Mouse (Mus musculus): ENCODE results near the gene Hand1. TPM values are rescaled to one million over a fixed set of nuclear protein-coding genes. Genes with fewer than 3 reads are reported as not detected.
"Not testable (repeated sequence)": the region's sequence is repeated elsewhere in the genome, so short reads cannot be mapped to it uniquely, and the experiment has no call there.

Gene Hand1
- total RNA-seq, 1 experiment, result 6.5 TPM

DNA sequence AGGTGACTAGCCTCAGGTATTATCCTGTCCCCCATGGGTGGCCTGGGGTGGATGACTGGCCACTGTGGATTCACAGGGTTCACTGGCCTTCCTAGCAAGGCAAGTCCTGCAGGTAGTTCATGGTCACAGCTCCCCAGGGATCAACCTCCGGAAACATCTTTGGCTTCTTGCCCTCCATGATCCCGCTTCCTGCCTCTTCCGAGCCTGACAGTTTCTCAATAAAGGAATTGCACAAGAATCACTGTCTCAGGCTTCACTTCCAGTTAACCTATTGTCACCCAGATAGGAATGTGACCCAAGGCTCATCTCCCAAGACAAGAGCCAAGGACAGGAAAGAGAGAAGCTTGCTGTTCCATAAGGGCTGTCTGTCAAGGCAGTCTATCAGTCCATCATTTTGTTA is 18.3 kb upstream of the Hand1 start:
- H3K36me3 ChIP-seq (ENCODE audit: control insufficient read depth, insufficient read depth, low read length, poor library complexity, severe bottlenecking), result no peaks in the 10 kb centered on the region
- DNase-seq (ENCODE audit: low read depth, low spot score), result no peak
- H3K27ac ChIP-seq (ENCODE audit: insufficient read depth, low read depth, low read length, poor library complexity, severe bottlenecking), result no peak overlapping the region
- no peak for TF ChIP-seq CHD2 (IDR thresholded peaks at IDR 0.05; ENCODE audit: low read depth, low read length)
- no peak for TF ChIP-seq ZC3H11A (IDR thresholded peaks at IDR 0.05; ENCODE audit: borderline replicate concordance, low read depth, low read length)
- no peak for TF ChIP-seq ZNF384 (IDR thresholded peaks at IDR 0.05; ENCODE audit: low read depth, low read length)
- TF ChIP-seq HCFC1 (IDR thresholded peaks at IDR 0.05; ENCODE audit: borderline replicate concordance, insufficient read depth, low read length), result no peak
- TF ChIP-seq MAFK (IDR thresholded peaks at IDR 0.05; ENCODE audit: insufficient read depth, low read depth, low read length), result no peak
- H3K9ac ChIP-seq (ENCODE audit: insufficient read depth, low read depth, low read length, poor library complexity, severe bottlenecking), result no peak overlapping the region
- H3K9me3 ChIP-seq (ENCODE audit: control insufficient read depth, insufficient read depth, low read depth, low read length), result no peaks in the 10 kb centered on the region
- in situ Hi-C loops (cut with MboI; ENCODE audit: low sequenced_read_pairs in 2 of 2, unreplicated experiment in 2 of 2), result no loop called here
- H3K4me3 ChIP-seq (ENCODE audit: insufficient read depth in 1 of 2, low read depth in 1 of 2, low read length in 2 of 2, poor library complexity in 1 of 2, severe bottlenecking in 1 of 2), result no peak overlapping the region
- H3K4me1 ChIP-seq (ENCODE audit: control insufficient read depth in 2 of 2, insufficient read depth in 2 of 2, low read length in 2 of 2, poor library complexity in 1 of 2), result peaks cover 5 to 14% of the 10 kb centered on the region in 2 experiments; a peak in 3 of 4 replicates

DNA sequence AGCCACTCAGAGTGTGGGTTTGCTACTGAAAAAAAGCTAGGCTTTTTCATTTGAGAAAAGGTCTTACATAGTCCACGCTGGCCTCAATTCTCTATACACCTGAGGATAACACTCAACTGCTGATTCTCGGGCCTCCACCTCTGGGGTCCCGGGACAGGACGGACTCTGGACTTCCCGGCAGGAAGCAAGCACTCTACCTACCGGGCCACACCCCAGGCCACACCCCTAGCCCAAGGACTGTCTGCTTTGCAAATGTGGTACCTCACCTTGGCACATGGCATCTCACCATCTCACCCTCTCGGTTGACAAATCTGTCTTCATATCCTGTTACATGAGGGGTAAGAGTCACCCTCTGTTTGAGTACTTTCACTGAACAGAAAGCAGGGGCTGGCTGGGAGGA is 17.7 kb upstream of the Hand1 start:
- Histone ChIP-seq H3K4me1 (ENCODE audit: control insufficient read depth in 2 of 2, insufficient read depth in 2 of 2, low read length in 2 of 2, poor library complexity in 1 of 2) (peaks cover 5 to 12% of the 10 kb centered on the region in 2 experiments; a peak in 3 of 4 replicates), H3K4me3 (ENCODE audit: insufficient read depth in 1 of 2, low read depth in 1 of 2, low read length in 2 of 2, poor library complexity in 1 of 2, severe bottlenecking in 1 of 2) (no peak overlapping the region), H3K36me3 (ENCODE audit: control insufficient read depth, insufficient read depth, low read length, poor library complexity, severe bottlenecking) (no peaks in the 10 kb centered on the region), H3K9ac (ENCODE audit: insufficient read depth, low read depth, low read length, poor library complexity, severe bottlenecking) (no peak overlapping the region), H3K9me3 (ENCODE audit: control insufficient read depth, insufficient read depth, low read depth, low read length) (no peaks in the 10 kb centered on the region), H3K27ac (ENCODE audit: insufficient read depth, low read depth, low read length, poor library complexity, severe bottlenecking) (no peak overlapping the region)
- TF ChIP-seq MAFK (IDR thresholded peaks at IDR 0.05; ENCODE audit: insufficient read depth, low read depth, low read length), result no peak
- TF ChIP-seq CHD2 (IDR thresholded peaks at IDR 0.05; ENCODE audit: low read depth, low read length), result no peak
- no peak for TF ChIP-seq ZC3H11A (IDR thresholded peaks at IDR 0.05; ENCODE audit: borderline replicate concordance, low read depth, low read length)
- no peak for TF ChIP-seq ZNF384 (IDR thresholded peaks at IDR 0.05; ENCODE audit: low read depth, low read length)
- TF ChIP-seq HCFC1 (IDR thresholded peaks at IDR 0.05; ENCODE audit: borderline replicate concordance, insufficient read depth, low read length), result no peak
- in situ Hi-C loops (cut with MboI; ENCODE audit: low sequenced_read_pairs in 2 of 2, unreplicated experiment in 2 of 2), result no loop called here
- no peak for DNase-seq (ENCODE audit: low read depth, low spot score)

DNA sequence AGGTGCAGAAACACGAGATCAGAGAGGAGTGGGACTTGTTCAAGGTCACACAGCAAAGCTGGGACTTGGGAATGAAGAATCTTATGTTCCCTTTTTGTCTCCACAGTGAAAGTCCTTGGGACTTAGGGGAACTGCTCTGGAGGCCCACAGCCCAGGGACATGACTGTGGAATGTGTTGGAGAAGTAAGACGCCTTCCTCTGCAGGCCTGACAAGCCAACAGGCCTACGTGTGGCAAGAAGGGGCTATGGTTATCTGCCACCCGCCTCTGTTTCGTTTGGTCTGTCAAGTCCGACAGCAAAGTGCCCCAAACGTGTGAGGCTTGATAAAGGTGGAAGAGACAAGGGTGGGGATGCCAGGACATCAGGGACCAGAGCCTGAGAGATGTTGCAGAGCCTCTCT is 14.8 kb upstream of the Hand1 start:
- Histone ChIP-seq H3K9ac (ENCODE audit: insufficient read depth, low read depth, low read length, poor library complexity, severe bottlenecking) (no peak overlapping the region), H3K36me3 (ENCODE audit: control insufficient read depth, insufficient read depth, low read length, poor library complexity, severe bottlenecking) (no peaks in the 10 kb centered on the region), H3K4me3 (ENCODE audit: insufficient read depth in 1 of 2, low read depth in 1 of 2, low read length in 2 of 2, poor library complexity in 1 of 2, severe bottlenecking in 1 of 2) (no peak overlapping the region), H3K9me3 (ENCODE audit: control insufficient read depth, insufficient read depth, low read depth, low read length) (no peaks in the 10 kb centered on the region), H3K27ac (ENCODE audit: insufficient read depth, low read depth, low read length, poor library complexity, severe bottlenecking) (no peak overlapping the region), H3K4me1 (ENCODE audit: control insufficient read depth in 2 of 2, insufficient read depth in 2 of 2, low read length in 2 of 2, poor library complexity in 1 of 2) (peaks cover 5 to 12% of the 10 kb centered on the region in 2 experiments; a peak in 3 of 4 replicates)
- in situ Hi-C loops (cut with MboI; ENCODE audit: low sequenced_read_pairs in 2 of 2, unreplicated experiment in 2 of 2), result no loop called here
- TF ChIP-seq HCFC1 (IDR thresholded peaks at IDR 0.05; ENCODE audit: borderline replicate concordance, insufficient read depth, low read length) (no peak), MAFK (IDR thresholded peaks at IDR 0.05; ENCODE audit: insufficient read depth, low read depth, low read length) (no peak), ZNF384 (IDR thresholded peaks at IDR 0.05; ENCODE audit: low read depth, low read length) (no peak), ZC3H11A (IDR thresholded peaks at IDR 0.05; ENCODE audit: borderline replicate concordance, low read depth, low read length) (no peak), CHD2 (IDR thresholded peaks at IDR 0.05; ENCODE audit: low read depth, low read length) (no peak)
- DNase-seq (ENCODE audit: low read depth, low spot score), result no peak

DNA sequence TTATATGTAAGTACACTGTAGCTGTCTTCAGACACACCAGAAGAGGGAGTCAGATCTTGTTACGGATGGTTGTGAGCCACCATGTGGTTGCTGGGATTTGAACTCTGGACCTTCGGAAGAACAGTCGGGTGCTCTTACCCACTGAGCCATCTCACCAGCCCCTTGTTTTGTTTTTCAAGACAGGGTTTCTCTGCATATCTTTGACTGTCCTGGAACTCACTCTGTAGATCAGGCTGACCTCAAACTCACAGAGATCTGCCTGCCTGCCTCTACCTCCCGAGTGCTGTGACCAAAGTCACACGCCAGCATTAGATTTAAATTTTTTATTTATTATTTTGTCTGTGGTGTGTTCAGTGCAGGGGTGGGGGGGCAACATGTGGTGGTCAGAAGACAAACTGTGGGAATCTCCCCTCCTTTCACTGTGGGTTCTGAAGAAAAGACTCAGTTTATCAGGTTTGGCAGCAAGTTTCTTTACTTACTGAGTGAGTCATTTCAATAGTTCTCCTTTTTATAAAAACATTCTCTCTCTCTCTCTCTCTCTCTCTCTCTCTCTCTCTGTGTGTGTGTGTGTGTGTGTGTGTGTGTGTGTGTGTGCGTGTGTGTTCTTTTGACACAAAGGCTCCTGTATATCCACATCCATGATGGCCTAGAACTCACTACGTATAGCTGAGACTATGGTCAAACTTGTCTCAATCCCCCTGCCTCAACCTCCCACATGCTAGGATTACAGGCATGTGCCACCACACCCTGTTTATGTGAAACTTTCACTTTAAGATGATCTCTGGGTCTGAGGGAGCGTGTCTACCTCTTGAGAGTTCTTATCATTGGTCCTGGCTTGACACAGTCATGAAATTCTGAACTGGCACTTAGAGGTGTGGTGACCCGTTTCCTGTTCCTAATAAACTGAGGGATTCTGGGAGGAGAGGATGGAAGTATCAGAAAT is 14.1 kb upstream of the Hand1 start:
- H3K36me3 ChIP-seq (ENCODE audit: control insufficient read depth, insufficient read depth, low read length, poor library complexity, severe bottlenecking); in situ Hi-C loops (cut with MboI; ENCODE audit: low sequenced_read_pairs in 2 of 2, unreplicated experiment in 2 of 2); DNase-seq (ENCODE audit: low read depth, low spot score); H3K9ac ChIP-seq (ENCODE audit: insufficient read depth, low read depth, low read length, poor library complexity, severe bottlenecking); H3K9me3 ChIP-seq (ENCODE audit: control insufficient read depth, insufficient read depth, low read depth, low read length); H3K4me3 ChIP-seq (ENCODE audit: insufficient read depth in 1 of 2, low read depth in 1 of 2, low read length in 2 of 2, poor library complexity in 1 of 2, severe bottlenecking in 1 of 2); H3K27ac ChIP-seq (ENCODE audit: insufficient read depth, low read depth, low read length, poor library complexity, severe bottlenecking): not testable (repeated sequence)
- peaks cover 5 to 12% of the 10 kb centered on the region in 2 experiments; a peak in 3 of 4 replicates for H3K4me1 ChIP-seq (ENCODE audit: control insufficient read depth in 2 of 2, insufficient read depth in 2 of 2, low read length in 2 of 2, poor library complexity in 1 of 2)

All from ES-E14 (cell line).